19 mouse cellular contexts compared by ENCODE assay signal in the genomic region with DNA sequence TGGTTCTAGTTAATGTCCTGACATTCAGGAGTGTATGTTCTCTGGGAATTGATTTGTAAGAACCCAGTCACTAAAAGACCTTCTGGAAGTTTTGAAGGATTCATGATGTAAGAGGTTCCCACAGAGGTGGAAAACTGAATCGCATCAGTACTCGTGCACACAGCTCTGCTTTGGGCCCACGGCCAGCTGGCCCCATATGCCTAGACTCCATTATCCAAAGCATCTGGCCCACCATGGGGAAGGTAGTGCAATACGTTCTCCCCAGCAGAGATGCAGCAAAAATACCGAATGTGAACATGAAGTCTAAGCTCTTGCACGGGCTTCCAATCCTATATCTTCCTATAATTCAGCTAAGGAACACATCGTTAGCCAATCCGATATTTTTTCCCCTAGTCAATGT.
DNase-seq lines count a peak whose midpoint lies in the region; ATAC-seq lines count a peak whose summit lies in the region.
"Had no signal": no experiment of that assay in that cellular context is flagged by ENCODE, and none has a peak within 500 bp of the region (broad histone marks: within the 10 kb centered on the region; RNA-seq: fewer than 3 reads in every experiment).

No protein-coding gene starts in this region.

- peaks cover 8% of the 10 kb centered on the region for H3K4me1 ChIP-seq in forebrain, embryonic 15.5 days
- no peaks in the 10 kb centered on the region for H3K4me1 ChIP-seq in forebrain, embryonic 11.5 days (replicated peaks; ENCODE audit: control insufficient read depth, insufficient read depth, low read length)
- peaks cover 28% of the 10 kb centered on the region; the same call in 1 of the 2 replicates for H3K4me1 ChIP-seq in embryonic facial prominence, embryonic 13.5 days
- H3K4me1 ChIP-seq: heart, embryonic 13.5 days; megakaryocyte, embryonic 14.5 days; stomach, embryonic 15.5 days had no signal

- no peaks in the 10 kb centered on the region for H3K9me3 ChIP-seq in forebrain, embryonic 15.5 days
- H3K9me3 ChIP-seq in forebrain, embryonic 11.5 days (ENCODE audit: control insufficient read depth, low read length) = no peaks in the 10 kb centered on the region
- H3K9me3 ChIP-seq in embryonic facial prominence, embryonic 13.5 days = no peaks in the 10 kb centered on the region
- H3K9me3 ChIP-seq: heart, embryonic 13.5 days; midbrain, embryonic 15.5 days; stomach, embryonic 15.5 days had no signal

- H3K4me3 ChIP-seq in forebrain, embryonic 15.5 days = no peak overlapping the region
- H3K4me3 ChIP-seq in forebrain, embryonic 11.5 days (ENCODE audit: low read depth, low read length) = no peak overlapping the region
- H3K4me3 ChIP-seq in embryonic facial prominence, embryonic 13.5 days = no peak overlapping the region
- H3K4me3 ChIP-seq: gastrocnemius, adult 2 months; heart, embryonic 13.5 days; megakaryocyte, embryonic 14.5 days; midbrain, embryonic 15.5 days; stomach, embryonic 15.5 days had no signal

- 0 out of 2 replicates have a peak overlapping the region, but pooled peaks have one; percentile 14 for H3K27ac ChIP-seq in forebrain, embryonic 15.5 days (replicated peaks)
- no peak overlapping the region for H3K27ac ChIP-seq in forebrain, embryonic 11.5 days (ENCODE audit: low read depth, low read length)
- peak overlapping the region; percentile 8; the same call in 1 of the 2 replicates for H3K27ac ChIP-seq in embryonic facial prominence, embryonic 13.5 days
- H3K27ac ChIP-seq: gastrocnemius, adult 2 months; heart, embryonic 13.5 days; midbrain, embryonic 15.5 days; stomach, embryonic 15.5 days had no signal

- no peaks in the 10 kb centered on the region for H3K36me3 ChIP-seq in forebrain, embryonic 15.5 days
- no peaks in the 10 kb centered on the region for H3K36me3 ChIP-seq in forebrain, embryonic 11.5 days (ENCODE audit: control insufficient read depth, insufficient read depth, low read length)
- peaks cover 6% of the 10 kb centered on the region for H3K36me3 ChIP-seq in embryonic facial prominence, embryonic 13.5 days
- H3K36me3 ChIP-seq: midbrain, embryonic 15.5 days; stomach, embryonic 15.5 days had no signal

- no peak overlapping the region for H3K9ac ChIP-seq in forebrain, embryonic 15.5 days (replicated peaks)
- no peak overlapping the region for H3K9ac ChIP-seq in forebrain, embryonic 11.5 days (ENCODE audit: low read length)
- H3K9ac ChIP-seq in embryonic facial prominence, embryonic 13.5 days = no peak overlapping the region
- H3K9ac ChIP-seq: heart, embryonic 13.5 days; midbrain, embryonic 15.5 days; stomach, embryonic 15.5 days had no signal

- no peak for ATAC-seq in forebrain, embryonic 15.5 days (replicated peaks)
- ATAC-seq in forebrain, embryonic 11.5 days (replicated peaks; ENCODE audit: low FRiP score) = no peak
- ATAC-seq in embryonic facial prominence, embryonic 13.5 days (ENCODE audit: insufficient number of reproducible peaks, insufficient read depth, low FRiP score, low TSS enrichment, low read depth) = no peak
- ATAC-seq: midbrain, embryonic 15.5 days had no signal

- H3K4me2 ChIP-seq in forebrain, embryonic 15.5 days (replicated peaks) = no peak overlapping the region
- H3K4me2 ChIP-seq in forebrain, embryonic 11.5 days (ENCODE audit: low read depth, low read length, severe bottlenecking) = no peak overlapping the region
- no peak overlapping the region for H3K4me2 ChIP-seq in embryonic facial prominence, embryonic 13.5 days
- H3K4me2 ChIP-seq: heart, embryonic 13.5 days; liver, embryonic 11.5 days; midbrain, embryonic 15.5 days; stomach, embryonic 15.5 days had no signal

- WGBS in forebrain, embryonic 15.5 days = 65% methylated on average over 8 of the region's 8 CpGs
- WGBS in forebrain, embryonic 11.5 days = 91% methylated on average over 8 of the region's 8 CpGs
- 60% methylated on average over 8 of the region's 8 CpGs for WGBS in embryonic facial prominence, embryonic 13.5 days

- H3K27me3 ChIP-seq in forebrain, embryonic 15.5 days = no peaks in the 10 kb centered on the region
- no peaks in the 10 kb centered on the region for H3K27me3 ChIP-seq in forebrain, embryonic 11.5 days (ENCODE audit: control insufficient read depth, insufficient read depth, low read length)
- no peaks in the 10 kb centered on the region for H3K27me3 ChIP-seq in embryonic facial prominence, embryonic 13.5 days
- H3K27me3 ChIP-seq: megakaryocyte, embryonic 14.5 days; midbrain, embryonic 15.5 days; stomach, embryonic 15.5 days had no signal

- DNase-seq in forebrain, embryonic 11.5 days (ENCODE audit: low spot score) = no peak
- DNase-seq in left cerebral cortex, postnatal 4 days = peak; percentile 76
- no peak for DNase-seq in left cerebral cortex, adult 8-10 months (ENCODE audit: low spot score in 2 of 2)
- DNase-seq in testis, postnatal 10 days (ENCODE audit: low spot score) = no peak
- no peak for DNase-seq in ovary, postnatal 36 days (ENCODE audit: low spot score)
- DNase-seq: adrenal gland, postnatal 36 days; gastrocnemius, adult 2 months; kidney, adult 8-10 months; kidney, postnatal 14 days; lung, adult 18-20 months; right cerebral cortex, postnatal 25 days; thymus, adult 2 months had no signal

- intact Hi-C loops in left cerebral cortex, postnatal 4 days (cut with DNase I) = no loop called here
